Mouse (Mus musculus): ENCODE measurements around the gene Sptbn1. TPM values are rescaled to one million over a fixed set of nuclear protein-coding genes. Genes with fewer than 3 reads are reported as not detected.

The Sptbn1 gene
- total RNA-seq, 2 experiments from 2014 or later, result 534 to 545 TPM

DNA sequence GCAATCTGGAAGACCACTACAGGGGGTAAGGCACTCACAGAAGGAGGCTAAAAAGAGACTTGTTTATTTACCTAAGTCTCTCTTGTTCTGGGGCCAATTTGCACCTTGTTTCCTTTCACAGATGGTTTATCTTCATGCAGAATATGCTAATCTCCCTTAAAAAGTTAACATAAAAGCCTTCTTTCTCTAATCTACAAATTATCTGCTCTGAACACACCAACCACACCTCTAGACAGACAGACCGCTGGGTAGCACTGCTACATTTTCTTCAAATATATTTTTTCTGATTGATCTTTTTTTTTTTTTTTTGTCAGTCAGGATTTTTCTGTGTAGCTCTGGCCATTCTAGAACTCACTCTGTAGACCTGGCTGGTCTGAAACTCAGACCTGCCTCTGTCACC is 50.5 kb downstream of the Sptbn1 start:
- no peak for DNase-seq (ENCODE audit: low spot score in 2 of 2)

DNA sequence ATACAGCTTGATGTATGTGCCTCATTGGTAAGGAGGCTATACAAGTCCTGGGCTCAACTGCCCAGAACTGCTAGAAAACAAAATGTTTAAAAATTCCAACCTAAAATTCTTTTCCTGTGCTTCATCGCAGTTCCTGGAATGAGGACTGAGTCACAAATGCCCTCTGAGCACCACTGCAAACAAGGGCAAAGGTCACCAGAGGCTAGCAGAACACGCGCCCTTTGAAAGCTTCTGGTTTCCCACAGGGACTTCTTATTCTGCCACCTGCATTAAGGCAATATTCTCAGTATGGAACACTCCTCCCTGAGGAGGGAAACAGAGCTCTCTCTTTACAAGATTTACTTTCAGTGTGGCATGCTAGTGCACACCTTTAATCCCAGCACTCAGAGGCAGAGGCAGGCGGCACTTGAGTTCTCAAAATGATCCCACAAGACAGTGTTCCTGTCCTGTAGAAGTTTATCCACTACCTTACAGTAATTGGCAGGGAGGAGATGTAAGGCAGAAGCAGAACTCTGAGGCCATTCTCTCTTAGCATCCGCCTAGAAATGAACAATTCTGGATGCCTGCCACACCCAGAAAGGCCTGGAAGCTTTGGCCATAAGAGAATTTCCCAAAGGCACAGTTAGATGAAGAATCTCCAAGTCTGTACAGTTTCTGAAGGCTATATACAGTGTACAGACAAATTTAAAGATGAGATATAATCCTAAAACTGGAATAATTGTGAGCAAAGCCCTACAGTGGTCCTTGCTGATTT is 56.1 kb downstream of the Sptbn1 start:
- DNase-seq (ENCODE audit: low spot score in 2 of 2), result no peak

DNA sequence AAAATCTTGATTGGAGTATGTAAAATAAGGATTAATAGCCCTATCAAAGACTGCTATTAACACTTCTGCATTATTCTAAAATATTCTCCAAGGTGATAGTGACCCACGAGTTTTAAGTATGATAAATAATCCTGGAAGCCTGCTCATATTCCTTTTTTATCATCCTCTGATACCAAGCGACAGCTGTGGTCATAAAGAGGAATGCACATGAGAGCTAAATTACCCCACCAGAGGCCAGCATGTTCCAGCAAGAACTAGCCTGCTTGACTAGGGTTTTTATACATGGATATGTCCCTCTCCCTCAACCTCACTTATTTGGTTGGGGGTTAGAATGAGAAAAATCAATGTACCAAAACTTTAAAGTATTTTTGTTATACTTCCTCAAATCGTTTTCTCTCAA is 56.8 kb downstream of the Sptbn1 start:
- DNase-seq (ENCODE audit: low spot score in 2 of 2), result no peak

DNA sequence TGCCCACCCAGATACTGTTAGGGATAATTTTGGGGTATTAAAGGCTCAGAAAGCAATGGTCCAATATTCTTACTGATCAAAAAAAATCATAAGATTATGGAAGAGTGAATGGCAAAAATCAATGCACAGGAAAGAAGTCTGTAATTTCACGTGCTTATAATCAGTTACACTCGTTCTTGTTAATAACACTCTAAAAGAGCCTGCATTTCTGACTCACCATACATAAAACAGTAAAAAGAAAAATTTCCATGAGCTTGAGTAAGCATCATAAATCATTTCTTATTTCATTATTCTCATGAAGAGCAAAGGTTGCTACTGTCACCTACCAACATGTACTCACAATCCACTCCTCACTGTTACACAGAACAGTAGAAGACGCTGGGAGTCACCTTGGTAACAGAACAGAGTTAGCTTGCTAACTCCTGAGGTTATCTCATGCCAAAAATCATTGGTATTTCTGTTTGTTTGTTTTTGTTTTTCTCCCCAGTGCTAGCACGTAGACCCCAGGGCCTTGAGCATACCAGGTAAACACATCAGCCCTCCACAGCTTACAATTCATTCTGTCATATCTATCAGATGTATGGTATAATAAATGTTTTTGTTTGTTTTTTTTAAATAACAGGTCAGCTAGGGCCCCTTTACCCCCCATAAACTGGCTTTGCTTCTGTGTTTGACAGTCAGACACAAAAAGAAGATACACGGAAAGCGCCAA is 57.7 kb downstream of the Sptbn1 start:
- DNase-seq (ENCODE audit: low spot score in 2 of 2), result no peak

DNA sequence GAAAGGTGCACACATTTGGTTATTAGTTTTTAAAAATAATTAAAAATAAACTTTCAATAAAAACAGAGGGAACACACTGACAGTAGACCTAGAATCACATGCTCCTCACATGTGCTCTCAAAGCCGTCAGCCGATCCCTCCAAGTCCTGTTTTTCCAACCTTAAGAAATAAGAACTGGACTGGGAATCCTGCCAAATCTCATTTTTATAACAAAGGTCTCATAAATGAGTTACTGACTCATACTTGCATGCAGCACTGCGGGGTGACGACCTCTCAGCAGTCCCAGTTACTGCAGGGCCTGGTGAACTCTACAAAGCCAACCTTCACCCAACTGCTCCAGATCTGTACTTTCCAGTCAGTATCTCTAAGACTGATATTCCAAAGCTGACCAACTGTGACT is 58.5 kb downstream of the Sptbn1 start:
- no peak for DNase-seq (ENCODE audit: low spot score in 2 of 2)

DNA sequence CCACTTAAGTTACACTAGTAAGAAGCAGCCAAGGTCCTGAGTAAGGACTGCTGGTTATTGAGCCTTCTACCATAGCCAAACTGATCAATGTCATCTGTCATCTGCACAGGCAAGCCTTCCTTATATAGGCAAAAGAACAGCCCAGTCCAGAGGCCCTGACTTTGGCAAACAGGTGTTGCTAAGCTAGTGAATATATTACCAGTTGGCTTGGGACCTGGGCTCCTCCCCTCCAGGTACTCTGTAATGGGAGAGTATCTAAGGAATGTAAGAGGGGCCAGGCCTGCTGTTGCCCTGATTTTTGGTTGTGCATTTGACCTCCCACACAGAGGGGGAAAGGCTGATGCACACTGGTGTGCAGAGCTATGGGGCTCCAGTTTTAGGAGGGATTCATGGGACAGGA is 63.6 kb downstream of the Sptbn1 start:
- DNase-seq (ENCODE audit: low spot score in 2 of 2), result no peak

DNA sequence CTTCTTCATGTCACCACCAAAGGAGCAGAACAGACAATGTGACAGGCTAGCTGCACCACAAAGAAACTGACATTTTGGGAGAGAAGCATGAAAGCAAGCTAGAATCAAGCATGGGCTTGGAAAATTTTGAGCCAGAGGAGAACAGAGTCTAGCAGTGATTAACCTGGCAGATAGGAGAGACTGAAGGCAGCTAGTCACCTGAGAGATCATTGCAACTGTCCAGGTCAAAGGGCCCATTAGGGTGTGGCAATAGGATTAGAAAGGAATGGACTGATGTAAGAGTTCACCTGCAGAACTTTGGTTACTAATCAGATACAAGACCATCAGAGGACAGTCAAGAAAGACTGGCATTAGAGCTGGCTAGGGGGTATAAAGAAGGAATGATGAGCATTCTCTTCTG is 67.6 kb downstream of the Sptbn1 start:
- DNase-seq (ENCODE audit: low spot score in 2 of 2), result no peak

DNA sequence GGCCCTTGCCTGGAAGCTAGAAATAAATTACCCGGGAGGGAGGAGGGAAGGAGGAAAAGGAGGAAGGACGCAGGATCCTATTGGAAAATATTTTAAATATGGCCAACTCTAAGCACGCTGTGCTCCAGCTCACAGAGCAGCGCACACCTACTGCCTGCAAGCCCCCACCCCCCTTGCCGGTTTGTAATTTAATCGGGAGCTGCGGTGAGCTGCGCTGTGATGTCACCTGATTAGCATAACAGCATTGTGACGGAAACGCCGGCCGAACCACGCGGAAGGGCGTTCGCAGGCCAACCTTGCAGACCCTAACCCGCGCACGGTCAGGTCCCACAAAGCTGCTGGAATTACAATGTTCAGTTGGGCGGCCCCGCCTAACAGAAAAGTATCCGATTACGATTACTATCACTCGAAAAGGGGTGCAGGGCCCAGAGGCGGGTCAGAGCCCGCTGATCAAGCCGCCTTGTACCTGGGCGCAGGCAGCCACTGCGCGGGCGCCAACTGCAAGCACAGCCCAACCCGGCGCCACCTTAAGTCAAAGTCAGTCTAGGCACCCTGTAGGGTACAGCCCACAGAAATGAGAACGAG is 69.8 kb downstream of the Sptbn1 start:
- DNase-seq (ENCODE audit: low spot score in 2 of 2), result peak; percentile 19 to 26

DNA sequence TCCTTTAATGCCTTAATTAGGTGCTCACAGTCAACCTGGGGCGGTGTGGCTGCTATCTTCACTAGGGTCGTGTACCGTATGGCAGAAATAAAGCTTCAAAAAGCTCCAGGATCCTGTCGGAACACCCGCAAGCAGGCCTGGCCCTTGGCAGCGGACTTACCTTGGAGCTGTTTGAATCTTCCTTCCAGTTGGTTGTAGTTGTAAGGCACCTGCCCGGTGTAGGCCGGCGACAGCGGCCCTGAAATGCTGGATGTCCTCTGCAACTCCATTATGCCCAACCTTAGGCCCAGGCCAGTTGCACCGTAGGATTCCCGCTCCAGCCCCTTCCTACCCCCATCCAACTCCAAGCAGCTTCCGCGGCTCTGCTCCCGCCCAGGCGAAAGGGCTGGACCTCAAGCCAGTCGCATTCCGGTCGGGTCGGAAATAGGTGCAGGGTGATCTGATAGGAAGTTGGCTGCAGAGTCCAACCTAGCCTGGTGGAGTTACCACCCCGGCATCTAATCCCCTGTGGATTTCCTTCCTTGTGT is 70.3 kb downstream of the Sptbn1 start:
- DNase-seq (ENCODE audit: low spot score in 2 of 2), result no peak

DNA sequence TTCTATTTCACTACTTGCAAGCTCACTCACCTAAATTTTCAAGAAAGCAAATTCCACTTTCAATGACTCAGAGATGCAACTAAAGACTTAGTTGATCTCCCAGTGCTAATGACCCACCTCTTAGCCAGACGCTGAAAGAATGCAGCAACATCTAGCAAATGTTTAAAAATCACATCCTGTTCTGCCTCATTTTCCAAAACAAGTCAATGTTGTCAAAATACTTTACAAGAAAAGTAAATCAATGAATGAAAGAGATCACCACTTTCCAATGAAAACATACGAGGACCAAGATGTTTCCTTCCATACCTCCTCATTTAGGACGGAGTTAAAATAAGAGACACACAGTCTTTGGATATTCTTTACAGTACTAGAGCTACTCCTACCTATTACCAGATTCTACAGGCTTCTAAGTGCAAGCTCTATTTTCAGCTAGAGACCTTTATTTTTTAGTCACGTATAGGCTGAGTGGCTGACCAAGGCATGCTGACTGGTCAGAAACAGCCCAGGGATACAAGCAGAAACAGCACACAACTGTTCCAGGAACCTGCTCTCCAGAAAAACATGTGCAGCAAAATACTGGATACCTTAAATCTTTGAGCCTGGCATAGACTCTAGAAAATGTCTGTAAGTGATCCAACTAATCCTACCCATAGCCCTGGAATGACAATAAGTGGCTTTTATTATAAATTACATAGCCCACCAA is 71.5 kb downstream of the Sptbn1 start:
- DNase-seq (ENCODE audit: low spot score in 2 of 2), result no peak

DNA sequence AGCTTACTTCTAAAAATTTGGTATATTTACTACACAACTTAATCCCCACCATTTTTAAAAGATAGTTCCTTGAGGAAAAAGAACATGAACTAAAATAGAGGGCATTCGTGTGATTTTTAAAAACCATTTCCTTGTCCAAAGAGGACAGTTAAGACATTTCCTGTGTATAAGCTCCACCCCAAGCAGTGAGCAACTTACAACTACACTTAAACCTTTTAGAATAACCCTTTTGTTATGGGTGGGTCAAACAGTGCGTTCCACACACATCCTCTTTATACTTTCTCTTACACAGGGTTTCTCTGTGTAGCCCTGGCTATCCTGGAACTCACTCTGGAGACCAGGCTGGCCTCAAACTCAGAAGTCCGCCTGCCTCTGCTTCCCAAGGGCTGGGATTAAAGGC is 72.2 kb downstream of the Sptbn1 start:
- DNase-seq (ENCODE audit: low spot score in 2 of 2), result no peak

DNA sequence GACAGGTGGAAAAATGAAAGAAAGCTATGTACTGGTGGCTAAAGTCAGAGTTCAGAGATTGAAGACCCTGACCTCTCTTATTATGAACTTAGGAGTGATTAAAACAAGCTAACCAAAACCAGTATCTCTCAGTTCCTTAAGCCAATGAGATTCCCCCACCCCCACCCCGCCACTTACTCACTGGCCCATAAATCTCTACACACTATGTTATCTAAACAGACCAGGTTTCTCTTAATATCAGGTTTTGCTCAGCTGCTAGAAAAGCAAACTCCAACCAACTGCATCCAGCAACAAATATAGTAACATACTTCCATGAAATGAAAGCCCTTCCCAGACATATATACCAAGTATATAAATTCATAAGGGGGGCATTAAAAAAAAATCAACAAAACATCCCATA is 73.2 kb downstream of the Sptbn1 start:
- DNase-seq (ENCODE audit: low spot score in 2 of 2), result no peak

DNA sequence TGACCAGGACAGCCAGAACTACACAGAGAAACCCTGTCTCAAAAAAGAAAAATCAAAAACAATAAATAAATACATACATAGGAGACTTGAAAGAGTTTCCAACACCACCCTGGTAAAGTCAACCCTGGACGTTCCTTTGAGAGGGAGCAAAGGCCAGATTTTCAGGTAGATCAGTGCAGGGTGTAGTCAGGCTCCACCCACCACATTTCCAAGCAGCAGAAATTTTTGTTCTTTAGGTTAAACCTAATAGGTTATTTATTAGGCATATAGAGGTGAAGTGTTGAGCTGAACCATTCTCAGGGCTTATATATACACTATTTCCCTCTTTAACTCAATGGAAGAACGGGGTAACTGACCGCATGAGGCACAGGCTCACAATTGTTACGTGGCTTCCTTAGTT is 77.0 kb downstream of the Sptbn1 start:
- DNase-seq (ENCODE audit: low spot score in 2 of 2), result no peak

DNA sequence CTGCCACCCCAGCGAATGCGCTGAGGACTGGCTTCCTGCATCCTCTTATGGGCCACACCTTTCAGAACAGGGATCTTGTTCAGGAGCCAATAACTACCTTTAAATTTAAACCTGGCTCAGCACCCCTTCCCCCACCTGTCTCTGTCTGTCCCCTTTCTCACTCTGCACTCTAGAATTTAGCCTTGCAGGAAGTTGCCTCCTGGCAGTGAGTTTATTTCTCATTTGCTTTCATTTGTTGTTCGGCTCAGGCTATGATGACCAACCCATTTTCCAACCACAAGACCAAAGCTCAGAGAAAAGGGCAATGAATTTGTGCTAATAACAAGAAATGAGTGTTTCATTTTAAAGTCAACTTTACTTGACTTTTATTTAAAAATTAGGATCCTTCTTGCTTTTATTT is 77.9 kb downstream of the Sptbn1 start:
- no peak for DNase-seq (ENCODE audit: low spot score in 2 of 2)

DNA sequence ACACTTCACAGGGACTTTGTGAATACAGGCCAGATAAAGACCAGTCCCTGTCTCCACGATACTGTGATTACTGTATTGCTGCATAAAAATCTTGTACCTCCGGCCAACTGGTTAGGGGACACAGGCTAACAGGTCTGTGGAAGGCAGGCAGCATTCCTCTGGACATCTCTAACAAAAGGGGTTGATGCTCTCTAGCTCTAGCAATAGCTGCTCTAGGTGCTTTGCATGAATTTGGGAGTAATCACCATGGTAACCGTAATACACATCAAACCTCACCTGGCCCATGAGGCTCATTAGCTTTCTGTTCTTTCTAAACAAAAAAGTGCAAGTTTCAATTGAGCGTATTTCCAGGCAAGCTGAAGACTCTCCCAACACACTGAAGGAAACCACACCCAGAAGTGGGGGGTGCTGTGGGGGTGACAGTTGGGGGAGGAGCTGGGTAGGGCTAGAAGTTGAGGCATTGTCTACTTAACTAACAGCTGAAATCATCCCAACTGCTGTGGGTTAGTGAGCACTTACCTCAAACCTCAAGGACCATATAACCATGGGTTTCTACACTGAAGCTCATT is 81.0 kb downstream of the Sptbn1 start:
- DNase-seq (ENCODE audit: low spot score in 2 of 2), result no peak

DNA sequence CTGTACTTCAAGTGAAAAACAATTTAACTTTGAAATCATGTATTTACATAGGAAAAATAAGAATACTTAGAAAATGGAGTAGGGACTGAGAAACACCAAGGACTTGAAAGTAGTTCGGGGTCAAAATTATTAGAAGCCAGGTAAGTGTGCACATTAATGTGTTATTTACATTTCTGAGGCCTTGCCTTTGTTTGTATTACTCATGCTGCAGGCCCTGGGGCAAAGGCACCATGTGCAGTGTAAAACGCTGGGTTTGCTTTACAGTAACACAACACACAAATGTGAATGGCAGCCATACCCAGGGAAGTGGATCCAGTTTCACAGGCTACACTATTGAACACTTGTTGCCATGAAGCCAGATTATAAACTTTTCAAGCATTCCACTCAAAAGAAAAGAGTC is 83.4 kb downstream of the Sptbn1 start:
- no peak for DNase-seq (ENCODE audit: low spot score in 2 of 2)

DNA sequence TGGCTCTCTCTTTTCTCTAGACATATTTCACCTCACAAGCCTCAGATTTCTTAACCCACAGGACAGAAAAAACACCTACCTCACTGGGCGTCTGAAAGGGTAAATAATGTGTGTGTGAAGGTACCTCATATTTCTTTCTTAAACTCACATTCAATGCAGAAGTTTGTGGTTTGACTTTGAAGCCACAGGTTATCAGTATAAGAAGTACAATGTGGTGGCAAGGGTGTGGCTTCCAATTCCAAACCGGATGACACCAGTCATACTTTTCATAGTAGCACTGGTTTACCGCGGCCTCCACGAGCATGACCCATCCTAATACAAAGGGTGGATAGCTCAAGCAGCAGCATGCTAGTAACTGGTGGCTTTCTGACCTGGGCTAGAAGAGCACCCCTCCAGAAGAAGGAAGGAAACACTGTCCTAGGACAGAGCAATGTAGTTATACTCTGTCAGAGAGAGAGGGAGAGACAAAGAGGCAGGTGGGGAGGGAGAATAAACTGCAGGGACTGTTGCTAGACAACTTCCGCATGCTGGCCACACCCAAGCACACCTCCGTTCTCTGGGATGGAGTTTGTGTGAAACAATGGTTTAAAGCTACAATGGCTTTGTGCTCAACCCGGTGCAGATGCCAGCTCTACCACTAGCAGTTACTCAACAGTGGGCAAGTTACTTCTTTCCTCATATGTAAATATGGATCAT is 85.1 kb downstream of the Sptbn1 start:
- DNase-seq (ENCODE audit: low spot score in 2 of 2), result no peak

DNA sequence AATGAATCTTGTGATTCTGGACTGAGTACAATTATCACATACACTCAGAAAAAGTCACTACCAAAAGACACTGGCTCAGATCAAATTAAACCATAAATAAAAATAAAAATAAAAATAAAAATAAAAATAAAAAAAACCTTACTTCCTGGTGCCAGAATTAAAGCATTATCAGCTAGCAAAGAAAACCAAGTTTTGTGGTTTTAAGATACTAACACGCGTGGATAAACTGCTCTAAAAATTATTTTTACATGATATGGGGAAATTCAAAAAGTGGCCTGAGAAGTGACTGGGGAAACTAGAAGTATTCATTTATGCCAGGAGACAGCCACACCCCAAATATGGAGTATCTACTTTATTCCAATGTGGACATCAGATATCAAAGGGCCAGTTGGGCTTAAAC is 89.8 kb downstream of the Sptbn1 start:
- no peak for DNase-seq (ENCODE audit: low spot score in 2 of 2)

DNA sequence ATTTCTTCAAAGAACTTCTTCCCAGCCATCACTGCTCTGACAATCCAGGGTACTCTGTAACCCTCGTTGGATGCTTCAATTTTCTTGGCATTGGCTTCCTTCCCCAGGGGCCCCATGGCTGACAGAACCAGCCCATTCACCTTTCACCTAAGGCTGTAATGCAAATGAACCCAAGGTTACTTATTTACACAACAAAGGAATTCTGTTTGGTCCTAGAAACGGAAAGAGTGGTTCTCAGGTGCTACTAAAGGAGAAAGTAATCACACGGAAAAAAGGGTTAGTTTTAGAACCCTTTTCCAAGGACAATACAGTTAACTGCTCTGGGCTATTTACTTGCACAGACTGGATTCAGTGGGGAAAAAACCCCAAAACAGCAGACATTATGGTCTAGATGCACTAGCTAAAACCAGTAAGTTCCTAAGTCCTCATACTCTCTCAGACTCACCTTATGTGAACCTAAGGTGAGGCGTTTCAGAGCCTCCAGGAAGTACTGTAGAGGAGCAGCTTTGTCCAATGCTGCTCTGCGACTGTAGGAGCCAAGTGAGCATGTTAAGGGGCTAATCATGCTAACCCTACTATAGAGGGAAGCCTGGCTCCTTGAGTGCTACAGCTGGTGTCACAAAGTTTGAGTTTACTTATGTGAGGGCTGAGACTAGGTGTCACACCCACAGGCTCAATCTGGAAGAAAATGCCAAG is 90.7 kb downstream of the Sptbn1 start:
- no peak for DNase-seq (ENCODE audit: low spot score in 2 of 2)

DNA sequence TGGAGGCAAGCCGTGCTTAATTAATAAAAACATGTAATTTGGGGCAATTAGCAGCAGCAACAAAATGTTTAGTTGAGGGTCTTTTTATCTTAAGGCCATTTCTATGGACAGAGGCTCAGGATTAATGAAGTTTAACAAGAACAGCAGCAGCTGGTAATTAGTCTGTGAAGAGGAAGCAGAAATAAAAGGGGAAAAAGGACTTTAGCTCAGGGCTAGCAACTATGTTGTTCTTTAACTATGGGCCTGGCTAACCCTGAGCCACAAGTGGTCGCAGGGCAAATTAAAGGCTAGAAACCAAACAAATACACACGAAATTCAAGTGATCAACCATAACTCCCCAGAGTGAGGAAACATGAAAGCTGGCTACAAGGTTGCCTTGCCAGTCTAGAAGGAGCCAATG is 91.9 kb downstream of the Sptbn1 start:
- DNase-seq (ENCODE audit: low spot score in 2 of 2), result no peak

All from left cerebral cortex, adult 18-20 months (tissue).